Mouse (Mus musculus) spleen, postnatal 10 days (tissue): ENCODE results near the gene Cdca4.

Experiments used
- DNase-seq, 2 experiments: peaks; one replicate each; pipeline ENCODE4 v3.0.0; 2021 to 2022; ENCODE audit warnings: low spot score in 2 of 2

Gene Cdca4

DNA sequence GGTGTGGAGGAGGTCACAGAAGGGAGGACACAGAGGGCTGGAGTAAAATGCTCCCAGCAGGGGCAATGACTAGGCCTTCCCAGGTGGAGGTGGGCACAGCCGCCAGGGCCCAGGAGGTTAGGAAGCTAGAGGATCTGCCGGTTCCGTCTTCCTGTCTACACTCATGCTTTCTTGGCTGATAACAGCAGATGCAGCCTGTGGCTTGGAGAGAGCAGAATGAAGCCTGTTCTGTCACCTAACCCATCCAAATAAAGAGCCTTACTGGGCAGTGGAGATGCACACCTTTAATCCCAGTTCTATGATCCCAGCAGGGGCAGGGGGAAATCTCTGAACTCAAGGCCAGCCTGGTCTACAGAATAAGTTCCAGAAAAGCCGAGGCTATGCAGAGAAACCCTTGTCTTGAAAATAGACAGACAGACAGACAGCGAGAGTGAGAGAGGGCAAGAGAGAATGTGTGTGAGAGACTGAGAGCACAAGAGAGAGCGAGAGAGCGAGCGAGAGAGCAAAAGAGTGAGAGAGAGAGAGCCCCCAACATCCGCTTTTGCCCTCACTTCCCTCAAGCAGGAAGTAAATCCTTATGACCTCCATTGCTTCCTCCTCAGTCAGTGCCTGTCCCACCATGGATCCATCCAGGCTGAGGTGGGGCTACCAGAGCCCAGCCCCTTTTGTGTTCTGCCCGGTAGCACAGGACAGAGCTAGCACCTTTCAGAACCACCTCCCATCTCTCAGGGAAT lies 29.8 kb downstream of the Cdca4 start:
- no peak for DNase-seq

DNA sequence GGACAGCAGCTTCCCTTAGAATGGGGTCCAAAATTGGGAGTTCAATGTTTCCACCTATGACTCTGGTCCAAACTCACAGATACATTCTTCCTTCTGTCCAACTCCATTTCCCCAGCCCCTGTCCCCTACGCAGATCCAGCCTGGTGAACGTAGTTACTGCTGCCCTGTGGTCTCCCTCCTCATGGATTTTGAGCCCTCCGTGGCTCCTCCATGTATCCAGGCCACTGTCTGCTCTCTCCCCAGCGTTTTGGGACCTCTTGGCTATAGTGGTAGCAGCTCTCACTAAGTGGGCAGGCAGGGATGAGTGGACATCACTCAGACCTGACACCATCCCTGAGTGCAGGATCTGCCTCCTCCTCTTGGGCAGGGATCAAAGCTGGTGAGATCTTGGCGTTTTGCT lies 30.5 kb downstream of the Cdca4 start:
- no peak for DNase-seq

DNA sequence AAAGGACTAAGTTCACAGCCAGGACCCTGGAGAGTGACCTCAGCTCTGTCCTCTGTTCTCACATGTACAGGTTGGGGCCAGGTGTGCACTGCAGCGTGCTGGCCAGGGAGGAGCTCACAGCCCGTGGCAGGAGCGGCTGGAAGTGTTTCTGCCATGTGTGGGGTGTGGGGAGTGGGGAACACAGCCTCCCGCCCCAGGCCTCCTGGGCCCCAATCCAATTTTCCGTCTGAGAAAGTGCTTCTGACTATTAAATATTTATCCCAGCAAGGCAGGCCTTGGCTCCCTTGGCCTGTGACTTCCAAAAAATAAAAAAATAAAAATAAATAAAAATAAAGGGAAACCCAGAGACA lies 30.9 kb downstream of the Cdca4 start:
- no peak for DNase-seq

DNA sequence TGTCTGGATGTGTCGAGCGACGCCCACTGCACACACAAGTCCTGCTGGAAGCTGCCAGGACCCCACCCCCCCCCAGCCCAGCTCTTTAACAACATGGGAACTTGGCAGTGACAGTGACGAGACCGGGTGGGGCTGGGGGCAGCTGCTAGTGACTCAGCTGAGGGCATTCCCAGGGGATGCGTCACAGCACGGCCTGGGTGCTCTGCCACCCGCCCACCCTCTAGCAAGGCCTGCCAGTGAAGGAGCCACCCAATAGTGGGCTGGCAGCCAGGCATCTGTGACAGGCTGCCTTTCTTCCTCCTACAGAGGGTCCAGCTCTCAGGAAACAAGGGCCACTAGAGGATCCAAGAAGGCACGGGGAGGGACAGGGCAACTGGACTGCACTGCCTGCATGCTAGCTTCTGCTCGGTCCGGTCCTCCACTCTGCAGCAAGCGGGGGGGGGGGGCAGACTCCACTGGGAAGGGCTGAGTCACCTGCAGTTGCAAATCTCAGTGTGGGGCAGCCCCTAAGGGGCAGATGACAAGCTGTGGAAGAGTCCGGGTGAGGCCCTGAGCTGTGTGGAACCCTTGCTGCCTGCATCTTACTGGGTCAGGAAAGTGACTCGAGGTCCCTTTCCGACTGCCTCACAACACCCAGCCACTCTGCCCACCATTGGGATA lies 31.4 kb downstream of the Cdca4 start:
- no peak for DNase-seq

DNA sequence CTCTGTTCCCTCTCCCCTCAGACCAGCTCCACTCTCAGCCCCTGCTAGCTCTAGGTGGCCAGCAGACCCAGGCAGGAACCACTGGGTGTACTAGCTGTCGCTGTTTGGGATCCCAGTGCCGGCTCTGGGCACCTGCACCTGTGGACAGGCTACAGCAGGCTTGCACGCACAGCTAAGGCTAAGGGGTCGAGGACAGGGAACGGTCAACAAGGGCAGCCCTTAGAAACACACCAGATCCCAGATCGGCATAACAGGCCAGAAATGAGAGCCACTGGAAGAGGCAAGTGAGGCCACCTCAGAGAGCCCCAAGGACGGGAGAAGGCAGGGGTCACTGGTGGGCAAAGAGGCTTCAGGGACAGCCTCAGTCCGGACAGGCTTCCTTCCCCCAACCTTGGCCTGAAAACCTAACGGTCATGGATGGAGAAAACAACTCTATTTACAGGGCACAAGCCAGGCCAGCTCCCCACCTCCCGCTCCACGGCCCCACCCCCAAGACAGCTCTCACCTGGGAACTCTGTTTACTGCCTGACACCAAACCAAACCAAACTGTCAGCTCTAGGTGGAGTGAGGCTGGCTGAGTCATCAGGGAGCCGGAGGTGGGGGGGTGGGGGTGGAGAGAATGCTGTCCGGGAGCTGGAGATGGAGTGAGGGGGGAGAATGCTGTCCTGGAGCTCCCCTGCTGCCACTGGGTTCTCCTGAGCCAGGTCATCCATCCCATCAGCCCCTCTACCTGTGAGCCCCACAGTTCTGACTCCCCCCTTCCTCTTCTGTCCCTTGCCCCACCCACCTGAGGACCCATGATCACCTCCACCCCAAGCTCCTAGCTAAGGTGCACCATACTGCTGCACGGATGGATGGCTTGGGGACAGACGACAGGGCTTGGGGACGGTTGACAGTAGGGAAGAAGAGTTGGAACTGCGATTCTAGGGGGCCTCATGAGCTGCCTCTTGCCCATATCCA lies 32.4 kb downstream of the Cdca4 start:
- DNase-seq: no peak

DNA sequence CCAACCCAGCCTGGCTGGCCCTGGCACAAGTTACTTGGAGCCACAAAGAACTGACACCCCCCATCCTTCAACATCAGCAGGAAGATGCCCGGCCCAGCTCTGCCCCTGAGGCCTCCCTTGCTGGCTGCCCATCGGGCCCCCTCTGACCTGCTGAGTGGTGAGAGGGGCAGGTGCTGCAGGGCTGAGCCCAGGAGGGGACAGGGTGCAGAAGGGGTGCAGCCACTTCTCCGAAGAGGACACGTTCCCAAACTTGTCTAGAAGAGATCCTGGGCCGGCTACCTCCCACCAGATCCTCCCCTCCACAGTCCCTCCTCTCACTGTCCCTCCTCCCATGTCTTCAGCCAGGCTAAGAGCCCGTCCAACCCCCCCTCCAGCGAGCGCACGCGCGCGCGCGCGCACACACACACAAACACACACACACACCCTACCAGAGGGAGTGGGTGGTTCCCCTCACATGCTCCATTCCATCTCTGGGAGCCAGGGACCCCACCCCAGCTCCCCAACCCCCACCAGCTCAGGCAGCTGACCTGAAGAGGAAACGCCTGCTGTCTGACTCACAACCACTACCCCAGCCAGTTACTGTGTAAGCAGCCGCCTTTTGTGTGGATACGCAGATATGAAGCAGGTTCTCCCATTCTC lies 33.6 kb downstream of the Cdca4 start:
- DNase-seq: no peak

DNA sequence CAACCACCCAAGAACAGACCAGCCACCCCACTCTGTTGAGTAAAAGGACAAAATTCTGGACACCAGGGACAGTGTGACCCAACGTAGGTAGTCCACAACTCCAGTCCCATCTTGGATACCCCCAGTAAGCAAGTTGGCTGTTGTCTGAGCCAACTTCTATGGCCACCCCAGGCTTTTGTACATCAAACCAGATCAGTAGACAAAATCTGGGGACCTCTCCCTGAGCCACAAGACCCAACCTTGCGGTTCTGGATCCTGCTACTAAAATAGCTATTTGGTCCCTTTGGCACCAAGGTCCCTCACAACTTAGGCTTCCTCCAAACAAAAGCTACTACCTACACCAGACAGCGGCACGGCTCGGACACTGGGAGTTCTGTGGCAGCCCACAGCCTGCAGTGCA lies 34.2 kb downstream of the Cdca4 start:
- no peak for DNase-seq

GRCm38 (mm10) chr12:112794356-112794816 lies 34.8 kb downstream of the Cdca4 start:
- no peak for DNase-seq

DNA sequence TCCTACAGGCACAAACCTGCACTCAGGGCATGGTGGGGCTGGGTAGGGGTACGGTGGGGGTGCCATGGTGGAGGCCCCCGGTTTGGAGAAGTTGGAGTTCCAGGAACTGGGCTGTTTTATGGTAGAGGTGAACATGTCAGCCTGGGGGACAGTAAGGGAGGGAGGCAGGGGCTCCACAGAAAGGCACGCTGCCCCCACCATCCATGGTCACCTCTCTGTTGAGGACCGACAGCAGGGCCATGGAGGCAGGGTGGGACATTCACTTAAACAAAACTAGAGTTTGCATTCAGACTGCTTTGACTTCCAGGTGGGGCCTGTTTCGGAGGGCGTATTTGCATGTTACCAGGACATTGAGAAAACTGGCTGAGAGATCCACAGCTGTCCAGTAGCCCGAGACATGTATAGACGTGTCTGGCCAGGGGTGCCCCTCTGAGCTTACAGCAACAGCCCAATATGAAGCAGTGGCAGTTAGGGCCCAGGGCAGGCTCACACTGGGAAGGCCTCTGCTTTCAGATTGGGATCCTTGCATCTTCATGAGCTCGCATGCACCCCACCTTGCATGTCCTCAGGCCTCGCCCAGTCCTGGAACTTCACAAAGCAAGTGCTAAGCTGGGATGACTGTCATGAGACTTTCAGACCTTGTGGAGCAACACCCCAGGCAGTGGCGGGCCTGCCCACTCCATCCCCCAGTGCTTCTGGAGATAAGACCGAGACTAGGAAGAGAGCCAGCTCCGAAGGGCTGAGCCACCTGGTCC lies 35.4 kb downstream of the Cdca4 start:
- no peak for DNase-seq

- DNase-seq: no peak
Measured at GRCm38 (mm10) chr12:112791026-112791425, 38.2 kb downstream of the Cdca4 start.

GRCm38 (mm10) chr12:112774481-112774880 lies 54.7 kb downstream of the Cdca4 start:
- DNase-seq: no peak

DNA sequence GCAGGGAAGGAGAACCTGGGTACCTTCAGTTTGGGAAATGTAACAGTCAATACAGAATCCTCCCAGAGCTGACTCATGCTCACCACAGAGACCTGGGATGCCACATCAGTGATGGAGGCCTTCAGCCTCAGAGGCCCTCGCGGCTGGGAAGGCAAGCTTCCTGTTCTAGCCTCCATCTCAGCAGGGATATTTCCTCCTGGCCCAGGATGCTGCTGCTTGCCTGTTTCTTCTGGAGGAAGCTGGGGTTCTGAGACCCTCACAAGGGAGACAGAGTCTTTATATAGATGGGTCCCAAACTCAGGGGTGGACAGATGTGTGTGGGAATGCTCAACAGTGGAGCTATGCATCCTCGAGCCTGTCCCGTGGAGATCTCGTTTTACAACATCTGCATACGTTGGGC lies 55.2 kb downstream of the Cdca4 start:
- DNase-seq: peak in 1 of 2 experiments; percentile 6

- peak in 1 of 2 experiments; percentile 7 for DNase-seq
Measured at GRCm38 (mm10) chr12:112773366-112773765, 55.9 kb downstream of the Cdca4 start.

GRCm38 (mm10) chr12:112772306-112772705 lies 56.9 kb downstream of the Cdca4 start:
- DNase-seq: peak in 1 of 2 experiments; percentile 10

DNA sequence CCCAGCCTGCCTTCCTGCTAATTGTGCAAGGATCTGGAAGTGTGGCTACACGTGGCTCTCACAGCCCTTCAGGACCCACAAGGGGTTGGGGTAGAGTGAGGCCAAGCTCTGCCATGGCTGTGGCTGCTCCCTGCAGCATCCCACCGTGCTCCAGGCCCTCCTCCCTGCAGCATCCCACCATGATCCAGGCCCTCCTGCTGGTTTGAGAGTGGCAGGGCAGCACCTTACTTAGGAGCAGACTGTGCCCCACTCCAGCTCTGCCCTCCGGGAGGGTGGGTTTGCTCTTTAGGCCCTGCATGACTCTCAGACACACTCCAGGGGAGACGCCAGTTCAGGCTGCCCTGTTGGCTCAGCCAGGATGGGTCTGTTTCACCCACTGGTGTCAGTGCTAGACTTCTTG lies 58.8 kb downstream of the Cdca4 start:
- peak in 1 of 2 experiments; percentile 10 for DNase-seq
